Mouse (Mus musculus): ENCODE results near the gene Slc6a20a. TPM values are rescaled to one million over a fixed set of nuclear protein-coding genes. Genes with fewer than 3 reads are reported as not detected.

Gene Slc6a20a
- polyA plus RNA-seq (2011; ENCODE audit: insufficient read length, low read depth, missing spikeins): not detected in 2 replicates

DNA sequence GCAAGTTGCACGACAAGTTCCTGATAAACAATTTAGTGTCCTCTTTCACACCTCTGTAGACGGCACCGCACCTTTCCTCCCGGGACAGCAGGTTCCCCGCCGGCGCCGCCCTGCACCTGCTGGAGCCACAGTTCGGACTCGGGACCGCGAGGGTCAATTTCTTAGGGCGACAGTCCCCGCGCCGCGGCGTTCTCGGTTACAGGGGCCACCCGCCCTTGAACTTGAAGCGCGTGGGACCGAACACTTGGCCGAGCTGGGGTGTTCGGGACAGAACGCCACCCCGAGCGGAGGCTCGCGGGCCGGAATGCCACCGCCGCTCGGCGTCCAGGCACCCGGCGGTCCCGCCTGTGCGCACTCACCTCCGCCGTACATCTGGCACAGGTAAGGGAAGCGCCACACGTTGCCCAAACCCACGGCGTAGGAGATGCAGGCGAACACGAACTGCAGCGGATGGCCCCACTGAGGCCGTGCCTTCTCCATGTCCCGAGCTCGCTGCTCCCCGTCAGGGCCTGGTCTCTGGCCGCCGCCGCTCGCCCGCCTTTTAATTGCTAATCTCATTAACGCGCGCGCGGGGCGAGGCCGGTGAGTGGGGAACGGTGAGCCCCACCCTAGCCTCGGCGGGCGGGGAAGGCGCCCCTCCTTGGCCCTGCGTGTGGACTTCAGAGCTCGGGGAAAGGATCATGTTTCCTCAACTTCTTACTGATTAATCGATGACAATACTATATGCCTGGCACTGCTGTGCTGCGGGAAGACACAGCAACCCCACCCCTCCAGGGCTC is at the start of gene Slc6a20a, which contains the start of gene Ccr9:
Gene Slc6a20a (minus strand): TSS at position 559 of the 779 bp plus-strand sequence.
Gene Ccr9 (plus strand): TSS at position 113 of the 779 bp plus-strand sequence.
- TF ChIP-seq POLR2A (IDR thresholded peaks at IDR 0.05; ENCODE audit: low read depth, low read length) (no peak), CTCF (IDR thresholded peaks at IDR 0.05; ENCODE audit: borderline replicate concordance, insufficient read depth, low read length) (no peak)
- Histone ChIP-seq H3K4me3 (ENCODE audit: insufficient read depth, low read length) (no peak within 1 kb of the TSS), H3K27ac (ENCODE audit: insufficient read depth, low read length) (no peak within 1 kb of the TSS), H3K4me1 (ENCODE audit: control insufficient read depth, insufficient read depth, low read length) (no peaks in the 10 kb centered on the region)

DNA sequence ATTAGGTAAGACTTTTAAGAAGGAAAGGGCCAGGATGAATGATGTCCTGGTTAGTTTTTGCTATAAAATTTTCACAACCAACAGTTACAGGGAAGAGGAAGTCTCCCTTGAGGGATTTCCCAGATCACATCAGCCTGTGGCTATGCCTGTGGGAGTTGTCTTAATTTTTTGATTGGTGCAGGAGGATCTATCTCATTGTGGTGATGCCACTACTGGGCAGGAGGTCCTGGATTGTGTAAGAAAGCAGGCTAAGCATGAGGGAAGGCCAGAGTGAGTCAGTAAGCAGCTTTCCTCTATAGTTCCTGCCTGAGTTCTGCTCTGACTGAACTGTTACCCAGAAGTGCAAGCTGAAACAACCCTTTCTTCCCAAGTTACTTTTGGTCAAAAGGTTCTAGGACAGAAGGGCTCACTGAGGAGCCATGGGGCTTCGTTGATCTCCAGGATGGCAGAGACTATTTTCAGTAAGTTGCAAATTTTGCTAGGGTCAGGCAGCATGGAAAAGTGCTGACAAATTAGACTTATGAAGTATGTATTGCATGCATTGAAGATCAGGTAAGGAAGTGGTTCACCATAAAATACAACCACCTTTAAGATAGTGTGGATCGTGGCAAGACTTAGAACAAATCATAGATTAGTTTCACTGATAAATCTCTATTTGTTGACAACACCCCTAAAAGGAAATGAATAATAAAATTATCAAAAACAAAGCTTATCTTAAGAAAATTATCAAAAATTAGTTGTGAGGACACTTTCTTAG is 44.2 kb upstream of the Slc6a20a start:
- Histone ChIP-seq H3K4me1 (ENCODE audit: control insufficient read depth, insufficient read depth, low read length) (no peaks in the 10 kb centered on the region), H3K27ac (ENCODE audit: insufficient read depth, low read length) (no peak overlapping the region), H3K4me3 (ENCODE audit: insufficient read depth, low read length) (no peak overlapping the region)
- TF ChIP-seq POLR2A (IDR thresholded peaks at IDR 0.05; ENCODE audit: low read depth, low read length): no peak

DNA sequence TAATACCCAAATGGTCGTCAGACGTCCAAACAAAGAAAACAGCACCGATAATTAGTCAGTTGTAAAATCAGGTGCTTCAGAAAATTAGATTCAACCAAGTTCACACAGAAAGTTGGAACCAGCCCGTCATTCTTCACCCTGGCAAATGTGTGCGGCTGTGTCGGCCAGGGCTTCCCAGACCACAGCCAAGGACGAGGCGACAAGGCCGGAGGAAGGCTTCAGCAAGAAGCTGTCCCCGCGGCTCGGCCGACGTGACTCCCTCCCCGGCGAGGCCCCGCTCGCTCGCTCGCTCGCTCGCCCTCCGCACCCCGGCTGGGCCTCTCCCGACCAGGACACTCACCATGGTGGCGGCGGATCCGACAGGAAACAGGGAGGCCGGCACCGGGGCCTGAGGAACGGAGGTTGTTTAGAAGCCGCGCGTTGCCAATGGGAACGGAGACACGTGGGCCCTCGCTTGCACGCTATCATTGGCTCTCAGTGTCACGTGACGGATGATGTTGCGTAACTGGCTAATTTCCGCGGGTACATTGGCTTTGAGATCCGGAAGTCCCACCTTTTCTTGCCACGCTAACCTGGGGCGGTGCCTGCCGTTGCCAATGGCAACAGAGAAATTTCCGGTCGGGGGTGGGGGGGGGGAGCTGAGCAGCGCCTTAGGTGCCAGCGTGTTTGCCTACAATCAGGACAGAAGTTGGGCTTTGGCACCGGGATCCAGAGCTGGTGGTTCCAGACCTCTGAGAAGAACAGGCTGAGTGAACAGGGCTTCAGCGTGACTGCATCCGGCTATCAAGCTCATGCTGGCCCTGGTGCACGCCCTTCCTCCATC is 38.7 kb upstream of the Slc6a20a start, which contains the start of gene Lztfl1:
Gene Lztfl1 (minus strand): TSS at position 512 of the 823 bp plus-strand sequence.
- peaks cover 3% of the 10 kb centered on the region for H3K4me1 ChIP-seq (ENCODE audit: control insufficient read depth, insufficient read depth, low read length)
- no peak for TF ChIP-seq CTCF (IDR thresholded peaks at IDR 0.05; ENCODE audit: borderline replicate concordance, insufficient read depth, low read length)
- peak; percentile 62 for TF ChIP-seq POLR2A (IDR thresholded peaks at IDR 0.05; ENCODE audit: low read depth, low read length)
- H3K4me3 ChIP-seq (ENCODE audit: insufficient read depth, low read length): peak within 1 kb of the TSS; percentile 80
- peak within 1 kb of the TSS; percentile 29 for H3K27ac ChIP-seq (ENCODE audit: insufficient read depth, low read length)

DNA sequence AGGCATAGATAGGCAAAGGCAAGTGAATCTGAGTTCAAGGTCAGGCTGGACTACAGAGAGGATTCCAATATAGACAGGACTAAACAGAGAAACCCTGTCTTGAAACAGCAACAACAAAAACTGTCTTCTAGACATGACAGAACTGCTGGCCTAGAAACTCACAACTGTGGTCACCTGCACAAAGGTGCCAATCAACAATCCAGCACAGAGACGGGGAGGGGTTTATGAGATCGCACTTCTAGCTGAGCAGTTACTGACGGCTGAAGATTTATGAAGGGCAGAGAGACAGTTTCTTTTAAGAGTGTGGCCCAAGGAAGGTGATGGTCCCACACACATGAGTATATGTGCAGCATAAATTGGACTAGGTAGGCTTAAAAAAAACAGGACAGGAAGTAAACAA is 37.6 kb upstream of the Slc6a20a start:
- no peak for TF ChIP-seq POLR2A (IDR thresholded peaks at IDR 0.05; ENCODE audit: low read depth, low read length)
- TF ChIP-seq CTCF (IDR thresholded peaks at IDR 0.05; ENCODE audit: borderline replicate concordance, insufficient read depth, low read length): no peak
- Histone ChIP-seq H3K27ac (ENCODE audit: insufficient read depth, low read length) (no peak overlapping the region), H3K4me1 (ENCODE audit: control insufficient read depth, insufficient read depth, low read length) (peaks cover 3% of the 10 kb centered on the region), H3K4me3 (ENCODE audit: insufficient read depth, low read length) (no peak overlapping the region; the same call in 1 of the 2 replicates)

DNA sequence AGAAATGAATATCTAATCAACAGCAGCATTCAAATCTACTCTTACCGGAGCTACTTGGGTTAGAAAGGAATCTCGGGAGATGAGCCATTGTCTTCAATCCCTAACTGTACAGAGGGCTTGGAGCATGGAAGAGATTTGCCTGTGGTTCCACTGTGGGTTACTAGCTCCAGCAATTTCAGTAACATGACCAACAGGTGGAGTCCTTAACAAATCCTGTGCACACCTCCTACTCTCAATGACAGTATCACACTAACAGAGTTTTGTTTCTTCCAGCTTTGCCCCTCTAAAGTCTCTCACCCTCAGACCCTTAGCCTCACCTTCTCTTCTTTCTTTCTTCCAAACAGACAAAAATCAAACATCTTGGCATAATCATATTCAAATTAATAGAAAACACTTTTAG is 34.4 kb upstream of the Slc6a20a start:
- TF ChIP-seq POLR2A (IDR thresholded peaks at IDR 0.05; ENCODE audit: low read depth, low read length): no peak
- no peak for TF ChIP-seq CTCF (IDR thresholded peaks at IDR 0.05; ENCODE audit: borderline replicate concordance, insufficient read depth, low read length)
- H3K27ac ChIP-seq (ENCODE audit: insufficient read depth, low read length): no peak overlapping the region
- H3K4me3 ChIP-seq (ENCODE audit: insufficient read depth, low read length): no peak overlapping the region
- H3K4me1 ChIP-seq (ENCODE audit: control insufficient read depth, insufficient read depth, low read length): peaks cover 3% of the 10 kb centered on the region

DNA sequence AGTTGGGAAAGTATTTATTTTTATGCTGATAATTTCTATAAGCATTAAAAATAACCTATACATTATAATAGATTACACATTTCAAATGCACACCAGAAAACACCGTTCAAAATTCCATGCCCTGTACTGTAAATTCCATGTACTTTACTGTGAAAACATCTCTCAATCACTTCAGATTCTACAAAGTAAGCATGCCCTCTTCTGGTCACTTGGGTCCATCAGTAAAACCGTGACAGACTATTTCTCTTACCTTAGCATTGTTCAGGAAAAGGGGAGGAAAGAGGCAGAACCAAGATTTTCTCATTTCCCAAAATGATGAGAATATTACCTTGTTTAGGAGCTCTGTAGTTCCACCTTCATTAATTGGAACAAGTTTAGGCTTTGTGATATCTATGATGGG is 30.5 kb upstream of the Slc6a20a start:
- H3K27ac ChIP-seq (ENCODE audit: insufficient read depth, low read length): no peak overlapping the region
- TF ChIP-seq CTCF (IDR thresholded peaks at IDR 0.05; ENCODE audit: borderline replicate concordance, insufficient read depth, low read length): no peak
- no peak for TF ChIP-seq POLR2A (IDR thresholded peaks at IDR 0.05; ENCODE audit: low read depth, low read length)
- no peak overlapping the region for H3K4me3 ChIP-seq (ENCODE audit: insufficient read depth, low read length)
- H3K4me1 ChIP-seq (ENCODE audit: control insufficient read depth, insufficient read depth, low read length): no peaks in the 10 kb centered on the region

DNA sequence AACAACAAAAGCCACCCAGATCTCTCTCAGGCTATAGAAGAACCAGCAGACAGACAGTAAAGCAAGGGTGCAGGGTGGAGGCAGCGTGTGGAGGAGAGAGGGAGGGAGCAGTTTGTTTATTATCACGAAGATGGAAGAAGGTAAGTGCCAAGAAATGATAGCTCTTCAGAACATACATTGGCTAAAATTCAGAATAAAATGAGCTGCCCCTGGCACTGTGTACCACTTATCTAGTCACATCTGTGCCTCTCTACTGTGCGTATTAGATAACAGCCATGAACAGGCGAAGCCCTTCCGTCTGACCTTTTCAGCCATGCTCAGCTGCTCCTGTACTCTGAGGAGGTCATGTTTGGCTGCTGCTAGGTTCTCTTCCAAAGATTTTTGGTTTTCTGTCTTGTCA is 23.1 kb upstream of the Slc6a20a start:
- Histone ChIP-seq H3K4me3 (ENCODE audit: insufficient read depth, low read length) (no peak overlapping the region), H3K4me1 (ENCODE audit: control insufficient read depth, insufficient read depth, low read length) (no peaks in the 10 kb centered on the region), H3K27ac (ENCODE audit: insufficient read depth, low read length) (no peak overlapping the region)
- no peak for TF ChIP-seq POLR2A (IDR thresholded peaks at IDR 0.05; ENCODE audit: low read depth, low read length)
- no peak for TF ChIP-seq CTCF (IDR thresholded peaks at IDR 0.05; ENCODE audit: borderline replicate concordance, insufficient read depth, low read length)

DNA sequence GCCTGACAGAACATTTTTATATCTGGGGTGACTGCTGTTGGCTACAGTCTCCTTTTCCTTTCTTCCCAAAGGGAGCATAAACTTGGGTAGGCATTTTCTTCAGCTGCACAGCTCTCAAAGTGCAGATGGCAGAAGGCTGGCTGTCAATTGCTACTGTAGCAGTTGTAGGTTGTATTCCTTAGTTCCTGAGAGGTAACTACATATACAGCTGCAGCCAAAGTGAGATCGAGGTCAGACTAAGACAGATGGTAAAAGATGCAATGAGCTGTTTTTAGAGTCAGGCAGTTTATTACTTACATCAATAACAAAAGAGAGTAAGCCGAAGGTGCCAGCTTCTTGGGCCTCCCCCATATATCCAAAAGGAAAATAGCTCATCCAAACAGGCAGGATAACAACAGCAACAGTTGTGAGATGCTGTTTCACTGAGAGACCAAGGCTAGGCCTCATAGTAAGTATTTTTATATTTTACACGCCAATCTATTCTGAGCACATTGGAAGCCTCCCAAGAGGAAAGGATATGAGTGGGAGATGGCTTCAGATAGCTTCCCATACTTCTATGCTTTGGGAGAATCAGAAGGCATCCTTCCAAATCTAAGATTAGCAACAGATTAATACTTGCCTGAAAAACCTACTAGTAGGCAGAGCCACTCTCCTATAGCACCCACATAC is 17.1 kb upstream of the Slc6a20a start:
- no peak for TF ChIP-seq POLR2A (IDR thresholded peaks at IDR 0.05; ENCODE audit: low read depth, low read length)
- TF ChIP-seq CTCF (IDR thresholded peaks at IDR 0.05; ENCODE audit: borderline replicate concordance, insufficient read depth, low read length): no peak
- Histone ChIP-seq H3K4me3 (ENCODE audit: insufficient read depth, low read length) (no peak overlapping the region), H3K4me1 (ENCODE audit: control insufficient read depth, insufficient read depth, low read length) (no peaks in the 10 kb centered on the region)

DNA sequence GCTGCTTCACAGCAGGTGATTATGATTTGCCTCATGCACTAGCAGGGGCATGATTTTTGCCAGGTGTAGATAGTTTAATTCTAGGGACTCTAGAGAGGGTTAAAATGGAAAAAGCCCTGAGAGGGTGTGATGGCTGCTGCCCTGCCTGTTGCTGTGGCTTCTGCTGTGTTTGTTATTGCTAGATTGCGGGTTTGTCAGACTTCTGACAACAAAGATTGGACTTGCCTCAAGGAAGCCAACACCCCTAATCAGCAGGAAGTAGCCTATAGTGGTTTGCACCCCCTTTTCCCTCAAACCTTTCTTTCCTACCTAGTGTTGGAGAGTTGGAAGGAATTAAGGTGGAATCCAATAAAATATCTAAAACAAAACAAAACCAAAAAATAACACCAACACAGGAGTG is 9.5 kb upstream of the Slc6a20a start:
- TF ChIP-seq CTCF (IDR thresholded peaks at IDR 0.05; ENCODE audit: borderline replicate concordance, insufficient read depth, low read length) (no peak), POLR2A (IDR thresholded peaks at IDR 0.05; ENCODE audit: low read depth, low read length) (no peak)

More for the DNA sequence above, 17.1 kb upstream of the Slc6a20a start:
- H3K27ac ChIP-seq (ENCODE audit: insufficient read depth, low read length): no peak overlapping the region

More for the DNA sequence above, 9.5 kb upstream of the Slc6a20a start:
- Histone ChIP-seq H3K4me3 (ENCODE audit: insufficient read depth, low read length) (no peak overlapping the region), H3K27ac (ENCODE audit: insufficient read depth, low read length) (no peak overlapping the region), H3K4me1 (ENCODE audit: control insufficient read depth, insufficient read depth, low read length) (no peaks in the 10 kb centered on the region)
